Mouse (Mus musculus): ENCODE measurements around the gene 1190007I07Rik. TPM values are rescaled to one million over a fixed set of nuclear protein-coding genes. Genes with fewer than 3 reads are reported as not detected.

The 1190007I07Rik gene
- 39.9 TPM for polyA plus RNA-seq (2017; shearing (Covaris generic))

DNA sequence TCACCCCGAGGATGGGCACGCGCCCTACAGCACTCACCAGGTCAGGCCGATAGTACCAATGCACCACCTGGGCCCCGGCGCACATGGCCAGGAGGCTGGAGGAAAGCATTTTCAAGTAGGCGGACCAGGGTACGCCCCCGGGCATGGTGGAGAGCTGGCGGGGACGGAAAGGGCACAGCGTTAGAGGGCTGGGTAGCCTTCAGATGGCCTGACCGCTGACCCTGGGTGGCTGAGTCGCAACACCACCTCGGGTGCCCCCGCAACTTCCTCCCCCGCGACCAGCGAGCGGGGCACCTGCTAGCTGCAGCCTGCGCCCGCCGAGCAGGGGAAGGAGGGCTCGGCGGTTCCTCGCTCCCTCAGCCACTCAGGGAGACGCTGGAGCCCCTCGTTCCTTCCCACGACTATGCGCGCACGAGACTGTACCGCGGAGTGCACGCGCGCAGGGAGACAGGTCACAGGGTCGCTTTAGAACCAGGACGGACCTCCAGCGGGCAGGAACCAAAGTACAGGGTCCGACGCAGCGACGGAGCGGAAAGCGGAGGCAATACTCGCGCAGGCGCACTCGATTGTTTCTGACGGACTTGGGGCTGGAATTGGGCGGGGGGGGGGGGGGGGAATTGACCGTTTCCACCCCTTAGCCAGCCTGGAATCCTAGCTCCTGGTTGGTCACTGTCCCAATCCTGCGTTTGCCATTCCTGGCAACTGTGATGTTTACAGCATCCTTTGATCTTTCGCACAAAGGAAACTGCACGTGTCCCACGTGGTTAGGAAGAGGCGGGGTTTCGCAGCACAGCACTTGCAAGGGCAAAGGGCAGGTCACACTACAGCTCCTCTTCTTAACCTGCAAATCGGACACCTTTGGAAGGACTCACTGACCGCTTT is at the start of gene 1190007I07Rik:
Gene 1190007I07Rik, minus strand, starts transcription at position 558 of the 882 bp plus-strand sequence.

GRCm38 (mm10) chr10:82629586-82630255 is 6.7 kb upstream of the 1190007I07Rik start, which contains the start of gene Tdg:
Gene Tdg (plus strand): TSS chr10:82629828.

Other genes with a start within 250 kb of the 1190007I07Rik start
- not detected for gene Gm1553, start 130.6 kb downstream of the 1190007I07Rik start, polyA plus RNA-seq (2017; shearing (Covaris generic))
- gene Tdg, start 6.6 kb upstream of the 1190007I07Rik start, polyA plus RNA-seq (2017; shearing (Covaris generic)) = 33.9 TPM
- gene Glt8d2, start 67.4 kb upstream of the 1190007I07Rik start, polyA plus RNA-seq (2017; shearing (Covaris generic)) = 1.5 TPM
- gene Hcfc2, start 72.9 kb upstream of the 1190007I07Rik start, polyA plus RNA-seq (2017; shearing (Covaris generic)) = 45.1 TPM
- 68.4 TPM for gene Nfyb, start 140.9 kb upstream of the 1190007I07Rik start, polyA plus RNA-seq (2017; shearing (Covaris generic))
- 51.9 TPM for gene Txnrd1, start 210.7 kb upstream of the 1190007I07Rik start, polyA plus RNA-seq (2017; shearing (Covaris generic))
- gene Eid3, start 243.4 kb upstream of the 1190007I07Rik start, polyA plus RNA-seq (2017; shearing (Covaris generic)) = not detected

Measured in inflammation-experienced regulatory T-cells, adult 16 weeks (primary cell).